Mouse (Mus musculus): ENCODE measurements around the gene Cylc1. TPM values are rescaled to one million over a fixed set of nuclear protein-coding genes. Genes with fewer than 3 reads are reported as not detected.

Cylc1 gene
- not detected for polyA plus RNA-seq (2014; fragmentation: Illumina TruSeq; extraction: RNeasy Lipid Tissue Mini Kit (QIAGEN cat#74804); ENCODE audit: low read depth, low replicate concordance)

DNA sequence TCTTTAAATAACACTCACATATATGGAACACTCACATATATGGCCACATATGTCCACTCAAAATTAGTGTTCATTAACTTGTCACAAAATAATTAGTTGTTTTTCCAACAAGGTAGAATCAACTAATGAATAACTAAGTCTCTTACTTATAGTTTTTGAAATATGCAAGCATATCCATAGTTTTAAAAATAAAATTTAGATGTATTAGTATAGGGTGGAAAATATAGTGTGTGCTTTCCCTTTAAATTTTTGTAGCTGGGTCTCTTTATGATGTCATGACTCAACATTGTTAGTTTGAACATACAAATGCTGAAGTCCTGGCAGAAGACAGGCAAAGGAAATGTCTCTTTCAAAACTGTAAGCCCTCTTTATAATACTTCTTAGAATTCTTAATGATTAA lies at the start of gene Cylc1:
Gene Cylc1, plus strand, starts transcription at position 301 of the 400 bp plus-strand sequence.

DNA sequence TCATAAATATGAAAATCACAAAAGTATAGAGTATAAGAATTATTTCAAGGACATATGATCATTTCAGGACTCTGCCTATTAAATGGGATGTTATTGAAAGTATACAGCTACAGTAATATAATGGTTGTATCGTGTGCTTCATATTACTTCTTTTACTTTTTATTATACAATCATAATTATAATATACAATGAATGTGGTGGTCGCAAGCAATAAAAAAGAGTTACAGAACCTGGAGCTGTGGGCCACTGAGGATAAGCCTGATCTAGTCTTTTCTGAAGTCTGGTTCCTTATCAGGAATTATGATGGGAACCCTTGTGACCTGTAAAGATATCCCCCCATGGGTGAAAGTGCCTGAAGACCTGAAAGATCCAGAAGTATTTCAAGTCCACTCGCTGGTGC lies 57.8 kb downstream of the Cylc1 start, which contains the start of gene Gm10112:
Gene Gm10112, plus strand, starts transcription at position 301 of the 400 bp plus-strand sequence.

Other genes with a start within 250 kb of the Cylc1 start
- not detected for gene Gm10112, start 57.9 kb downstream of the Cylc1 start, polyA plus RNA-seq (2014; fragmentation: Illumina TruSeq; extraction: RNeasy Lipid Tissue Mini Kit (QIAGEN cat#74804); ENCODE audit: low read depth, low replicate concordance)

All from heart, adult 10 weeks (tissue).